Mouse (Mus musculus) testis, postnatal 14 days (tissue): ENCODE measurements around the gene Ppargc1a.

ENCODE experiments used
- DNase-seq: peaks from one replicate; pipeline ENCODE4 v3.0.0; 2021; ENCODE audit warnings: low spot score

The Ppargc1a gene

DNA sequence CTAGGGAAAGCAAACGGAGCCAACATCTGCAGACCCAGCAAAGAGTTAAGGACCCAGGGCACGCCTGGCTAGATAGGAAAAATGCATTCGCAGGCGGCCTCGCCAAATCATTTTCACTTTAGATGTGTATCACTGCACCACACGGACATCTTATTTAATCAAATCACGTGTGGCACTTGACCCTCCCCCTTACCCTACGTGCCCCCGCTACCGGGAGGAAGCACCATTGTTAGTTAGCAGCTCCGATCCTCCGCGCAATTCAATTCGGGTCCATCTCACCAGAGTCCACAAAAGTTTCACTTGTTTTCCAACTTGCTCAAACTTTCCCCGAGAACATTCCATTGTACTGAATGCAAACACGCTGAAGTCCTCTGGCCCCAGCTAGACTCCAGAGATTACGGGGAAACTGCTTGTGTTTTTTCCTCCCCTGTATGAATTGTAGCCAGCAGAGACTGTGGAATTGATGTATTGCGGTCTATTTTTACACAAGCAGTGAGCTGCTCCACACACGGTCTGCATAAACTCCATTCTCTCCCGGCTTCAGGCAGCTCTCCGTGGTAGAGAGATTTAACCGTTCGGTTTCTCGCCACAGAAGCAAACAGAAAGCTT lies 14.9 kb downstream of the Ppargc1a start:
- DNase-seq = peak; percentile 36

DNA sequence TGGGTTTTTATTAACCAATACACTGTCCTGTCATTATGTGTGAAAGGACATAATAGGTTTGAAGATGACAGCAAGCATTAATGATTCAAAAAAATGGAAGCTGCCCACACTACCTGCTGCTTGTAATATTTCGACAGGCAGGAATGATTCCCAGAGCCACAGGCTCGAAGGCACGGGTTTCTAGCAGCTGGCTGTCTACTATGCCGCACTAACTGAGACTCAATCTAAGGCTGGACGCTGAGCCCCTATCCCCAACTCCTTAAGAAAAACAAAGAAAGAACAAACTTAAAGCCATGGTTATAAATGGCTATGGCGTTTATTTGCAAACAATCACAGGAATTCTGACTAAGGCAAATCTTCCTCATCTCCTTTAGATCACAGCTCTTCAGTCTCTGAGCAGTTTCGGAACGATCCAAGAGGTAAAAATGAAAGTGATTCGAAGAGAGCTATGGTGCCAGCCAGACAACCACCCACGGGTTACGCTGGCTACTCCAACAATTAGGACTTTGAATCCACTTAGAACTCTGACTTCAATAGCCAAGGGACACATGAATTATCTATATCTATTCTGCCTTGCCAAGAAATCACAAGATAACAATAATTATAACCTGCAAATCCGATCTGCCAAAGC lies 15.6 kb downstream of the Ppargc1a start:
- no peak for DNase-seq

DNA sequence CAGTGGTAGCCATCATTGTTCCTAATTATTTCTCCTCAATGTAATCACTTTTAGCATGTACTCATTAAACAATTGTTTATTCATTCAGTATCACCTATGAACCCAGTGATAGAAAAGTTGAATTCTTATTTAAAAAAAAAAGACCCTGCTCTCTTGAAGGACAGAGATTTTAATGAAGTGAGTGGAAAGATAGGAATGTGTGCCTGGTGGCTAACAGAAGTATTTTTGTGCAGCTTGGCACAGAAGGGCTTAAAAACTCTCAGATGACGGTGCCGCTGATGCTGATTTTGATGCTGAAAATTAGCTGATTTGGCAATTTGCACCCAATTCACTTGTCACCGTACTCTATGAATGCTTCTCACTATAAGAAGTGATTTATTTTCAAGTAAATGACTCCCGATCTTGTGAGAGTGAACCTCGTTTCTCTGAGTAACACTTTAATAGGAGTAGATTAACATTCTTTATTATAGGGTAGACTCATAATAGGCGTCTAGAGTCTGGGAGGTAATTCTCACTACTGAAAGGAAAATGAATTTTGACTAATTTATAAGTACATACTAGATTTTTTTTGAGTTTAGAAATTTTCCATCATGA lies 20.0 kb downstream of the Ppargc1a start:
- DNase-seq = no peak

DNA sequence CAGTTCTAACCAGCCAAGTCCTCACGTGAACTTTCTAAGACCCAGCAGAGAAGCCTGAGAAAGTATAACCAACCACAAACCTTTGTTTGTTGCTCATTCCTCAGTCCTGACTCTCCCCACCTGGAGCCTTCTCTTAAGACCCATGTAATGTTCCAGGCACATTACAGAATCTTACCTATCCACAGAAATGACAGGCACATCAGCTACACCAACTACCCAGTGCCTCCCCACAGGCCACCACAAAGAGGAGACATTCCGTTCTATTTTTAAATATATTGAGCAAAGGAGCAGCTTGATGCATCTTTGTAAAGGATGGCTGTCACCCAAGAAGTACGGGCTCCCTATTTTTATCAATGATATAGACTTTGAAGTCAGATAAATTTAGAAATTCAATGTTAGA lies 20.7 kb downstream of the Ppargc1a start:
- no peak for DNase-seq

DNA sequence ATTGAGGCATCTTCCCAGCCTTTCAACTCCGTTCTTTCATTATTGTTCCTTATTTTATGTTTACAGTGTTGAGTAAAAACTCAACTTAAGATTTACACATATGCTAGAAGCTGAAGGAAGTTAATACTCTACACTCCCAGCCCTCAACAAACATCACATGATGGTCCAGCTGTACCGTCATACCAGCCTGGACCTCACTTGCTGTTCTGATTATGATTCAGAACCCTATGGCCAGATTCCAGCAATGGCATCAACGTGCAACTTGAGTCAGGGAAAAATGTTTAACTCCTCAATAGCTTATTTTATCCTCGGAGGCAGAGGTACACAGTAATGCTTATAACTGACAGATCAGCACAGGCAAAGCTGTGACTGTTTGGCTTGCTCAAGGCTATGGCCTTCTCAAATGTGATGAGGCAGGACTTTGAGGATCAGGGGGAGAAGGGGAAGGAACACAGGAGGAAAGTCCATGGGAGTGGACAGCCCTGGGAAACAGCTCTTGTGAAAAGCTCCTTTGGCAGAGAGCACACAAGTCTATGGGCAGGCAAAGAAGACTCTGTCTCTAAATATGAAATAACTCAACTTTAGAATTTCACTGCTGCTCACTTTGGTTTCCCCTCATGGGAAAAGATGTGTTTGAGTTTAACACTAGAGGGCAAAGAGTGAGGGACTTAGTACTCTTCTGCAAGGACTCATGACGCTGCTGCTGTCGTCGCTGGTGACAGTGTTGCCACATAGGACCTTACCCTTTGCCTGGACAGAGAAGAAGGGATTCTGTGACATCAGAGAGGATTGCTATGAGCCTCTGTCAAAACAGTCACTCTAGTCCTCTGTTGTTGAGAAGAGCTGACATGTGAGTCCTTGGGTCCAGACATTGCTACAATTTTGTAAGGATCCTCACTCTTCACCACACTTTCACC lies 22.1 kb downstream of the Ppargc1a start:
- DNase-seq = no peak

DNA sequence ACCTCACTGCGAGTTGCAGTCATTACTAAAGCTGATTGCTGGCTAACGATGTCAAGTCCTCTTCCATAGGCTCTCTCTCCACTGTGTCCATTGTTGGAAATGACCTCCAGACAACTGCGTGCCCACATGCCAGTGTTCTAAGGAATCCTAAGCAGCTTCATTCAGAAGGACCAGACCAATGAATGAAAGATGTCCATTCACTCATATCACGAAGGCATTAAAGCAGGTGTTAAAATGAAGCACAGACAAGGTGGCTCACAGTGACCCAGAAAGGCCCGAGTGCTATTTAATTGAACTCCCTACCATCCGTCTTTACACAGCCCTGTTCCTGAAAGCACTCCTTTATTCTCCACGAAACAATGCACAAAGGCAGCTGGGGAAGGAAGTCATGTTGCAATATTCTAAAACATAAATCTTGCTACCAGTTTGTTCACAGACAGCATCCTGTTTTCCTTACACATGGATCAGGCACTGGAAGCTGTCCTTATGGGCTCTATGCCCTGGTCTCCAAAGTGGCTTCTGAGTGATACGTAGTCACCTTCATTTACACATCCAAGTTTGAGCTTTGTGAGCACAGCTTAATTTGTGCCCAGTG lies 23.3 kb downstream of the Ppargc1a start:
- no peak for DNase-seq

DNA sequence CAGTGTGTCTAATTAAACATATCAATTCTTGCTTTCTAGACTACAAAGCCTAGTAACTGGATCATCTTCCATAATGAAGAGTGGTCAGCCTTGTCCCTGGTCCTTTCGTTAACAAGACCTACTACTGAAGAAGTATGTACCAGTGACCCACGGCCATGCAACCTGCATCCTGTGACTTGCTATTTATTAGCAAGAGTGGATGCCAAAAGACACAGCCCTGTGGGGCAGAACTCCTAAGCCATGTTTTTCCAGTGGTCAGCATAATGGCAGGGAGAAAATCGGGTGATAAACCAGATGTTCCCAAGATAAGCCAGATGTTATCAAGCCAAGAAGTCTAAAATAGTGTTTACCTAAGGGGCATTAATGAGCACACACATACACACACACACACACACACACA lies 26.0 kb downstream of the Ppargc1a start:
- no peak for DNase-seq

DNA sequence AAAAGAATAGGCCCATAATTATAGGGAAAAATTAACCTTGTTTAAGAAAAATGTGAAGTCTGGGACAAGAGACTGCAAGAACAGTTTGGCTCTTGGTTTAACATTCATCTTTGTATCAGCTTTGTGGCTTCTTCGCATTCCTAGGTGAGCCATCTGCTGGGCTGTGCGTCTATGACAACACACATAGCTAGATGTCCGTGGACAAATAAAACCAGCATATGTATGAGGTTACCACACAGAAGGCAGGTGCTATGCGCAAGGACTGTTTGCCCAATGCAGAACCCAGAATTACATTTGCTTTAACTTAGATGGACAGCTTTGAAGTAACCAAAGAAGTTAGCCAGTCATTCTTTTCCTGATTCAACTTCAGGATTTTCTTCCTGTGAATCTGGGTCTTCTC lies 26.7 kb downstream of the Ppargc1a start:
- no peak for DNase-seq

DNA sequence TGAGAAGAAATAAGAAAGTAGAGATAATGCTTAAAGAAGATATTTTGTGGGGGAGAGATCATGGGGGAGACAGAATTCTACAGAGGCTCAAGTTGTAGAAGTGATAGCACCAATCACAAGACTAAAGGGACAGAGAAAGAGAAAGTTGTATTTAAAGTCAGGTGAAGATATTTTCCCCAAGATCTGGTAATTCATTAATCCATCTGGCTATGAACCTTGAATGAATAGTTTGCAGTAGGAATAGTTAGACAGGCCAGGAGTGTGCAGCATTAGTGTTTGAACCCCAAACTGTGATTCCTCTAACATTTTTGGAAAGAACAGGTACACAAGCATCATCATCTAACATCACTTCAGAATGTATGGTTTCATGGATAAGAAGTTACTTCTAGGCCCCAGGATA lies 28.0 kb downstream of the Ppargc1a start:
- DNase-seq = no peak

DNA sequence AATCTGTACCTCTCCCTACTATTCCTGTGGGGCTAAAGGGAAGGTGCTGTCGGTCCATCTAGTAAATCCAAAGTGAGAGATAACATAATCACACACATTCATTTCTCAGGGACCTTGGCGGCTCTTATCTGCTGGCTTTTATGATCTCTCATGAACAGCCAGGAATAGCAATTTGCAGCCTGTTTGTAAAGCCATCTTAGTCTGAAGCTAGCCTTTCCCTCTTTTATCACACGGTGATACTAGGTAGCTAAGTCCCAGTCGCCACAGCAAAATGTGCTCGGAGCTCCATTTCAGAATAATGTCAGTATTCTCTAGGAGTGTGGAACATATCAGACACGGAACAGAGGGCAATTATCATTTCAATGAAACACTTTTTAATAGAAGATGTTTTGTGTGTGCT lies 29.2 kb downstream of the Ppargc1a start:
- DNase-seq = no peak

DNA sequence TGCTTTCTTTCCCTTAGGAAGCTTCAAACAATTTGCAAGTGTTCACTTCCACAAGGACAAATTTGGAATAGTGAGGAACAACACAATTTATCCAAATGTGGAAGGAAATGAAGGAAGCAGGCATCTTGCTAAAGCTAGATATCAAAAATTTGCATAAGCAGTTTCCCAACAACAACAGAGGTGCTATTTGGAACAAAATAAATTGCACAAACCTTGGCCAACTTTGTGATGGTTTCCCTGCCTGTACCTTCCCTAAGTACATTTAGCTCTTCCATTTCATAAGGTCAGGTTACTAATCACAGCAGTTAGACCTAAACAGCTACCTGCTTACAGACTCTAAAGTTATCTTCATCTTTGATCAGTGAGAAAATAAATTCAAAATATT lies 29.9 kb downstream of the Ppargc1a start:
- DNase-seq = no peak

DNA sequence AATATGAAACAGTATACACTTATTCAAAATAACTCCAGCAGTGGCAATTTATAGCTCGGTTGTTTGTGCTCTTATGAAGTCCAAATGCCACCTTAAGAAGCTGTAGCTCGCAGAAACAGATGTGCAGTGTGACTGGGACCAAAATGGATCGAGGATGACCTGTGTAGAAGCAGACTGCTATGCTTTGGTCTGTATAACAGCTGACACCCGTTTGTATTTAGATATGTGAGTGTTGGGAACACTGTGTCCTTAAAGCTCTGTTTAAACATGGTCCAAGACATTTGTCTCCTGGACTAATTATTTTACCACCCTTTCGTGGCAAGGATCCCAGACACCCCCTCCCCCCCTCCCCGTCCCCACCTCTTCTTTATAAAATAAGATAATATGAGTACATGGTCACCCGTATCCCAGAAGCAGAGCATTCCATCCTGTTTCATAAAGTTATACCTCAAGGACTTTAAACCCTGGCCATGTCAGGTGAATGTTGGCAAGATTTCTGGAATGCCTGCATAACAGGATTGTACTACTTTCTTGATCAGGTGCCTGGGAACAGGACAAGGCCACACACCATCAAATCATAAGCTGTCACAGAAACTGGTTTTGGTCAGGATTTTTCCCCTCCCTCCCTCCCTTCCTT lies 30.4 kb downstream of the Ppargc1a start:
- no peak for DNase-seq

DNA sequence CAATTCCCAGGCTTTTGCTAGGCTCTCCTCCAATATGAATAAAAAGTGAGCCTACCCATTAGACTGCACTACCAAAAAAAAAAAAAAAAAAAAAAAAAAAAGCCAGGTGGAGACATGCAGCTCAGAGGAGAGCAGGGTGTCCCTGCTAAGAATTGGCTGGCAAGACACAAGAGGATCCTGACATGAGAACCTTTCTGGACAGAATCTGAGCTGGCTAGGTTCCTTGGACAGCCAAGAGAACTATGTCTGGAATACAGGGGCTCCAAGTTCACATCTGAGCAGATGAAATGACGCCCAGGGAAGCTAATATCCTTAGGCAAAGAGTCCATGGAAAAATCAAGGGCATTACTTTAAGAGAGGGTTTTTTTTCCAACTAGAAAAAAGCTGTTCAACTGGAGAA lies 33.1 kb downstream of the Ppargc1a start:
- peak; percentile 9 for DNase-seq

DNA sequence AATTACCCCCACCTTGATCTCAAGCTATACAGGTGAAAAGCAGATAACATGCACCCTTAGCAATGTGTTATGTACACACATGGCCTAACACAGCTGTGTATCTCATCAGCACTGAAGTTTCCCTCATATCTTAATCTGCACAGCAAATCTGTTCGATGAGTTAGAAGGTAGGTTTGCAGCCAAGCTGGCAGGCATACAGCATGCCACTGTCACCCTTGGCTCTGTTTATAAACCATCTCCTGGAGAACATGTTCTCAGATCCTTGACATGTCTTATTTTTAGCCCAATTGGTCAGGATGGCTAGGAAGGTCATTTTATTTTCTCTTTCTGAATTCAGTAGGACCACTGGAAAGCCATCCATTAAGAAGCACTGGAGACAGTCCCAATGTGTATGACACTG lies 36.2 kb downstream of the Ppargc1a start:
- DNase-seq = no peak

DNA sequence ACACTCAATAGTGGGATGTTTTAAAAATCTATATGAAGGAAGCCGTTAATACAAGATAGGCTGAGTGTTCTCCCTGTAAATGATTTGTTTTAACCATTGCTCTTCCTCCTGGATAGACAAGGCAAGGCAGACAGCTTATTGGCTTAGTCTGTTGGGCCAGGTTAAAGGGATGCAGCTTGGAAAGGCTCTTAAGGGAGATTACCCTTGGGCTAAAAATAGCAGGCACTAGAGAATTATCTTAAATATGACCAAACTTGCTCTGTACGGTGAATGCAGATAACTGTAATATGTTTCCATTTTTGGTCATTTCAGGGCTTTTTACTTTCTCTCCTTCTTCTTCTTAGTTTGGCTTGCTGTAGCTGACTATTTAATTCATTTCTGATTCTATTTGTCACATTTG lies 38.1 kb downstream of the Ppargc1a start:
- no peak for DNase-seq

DNA sequence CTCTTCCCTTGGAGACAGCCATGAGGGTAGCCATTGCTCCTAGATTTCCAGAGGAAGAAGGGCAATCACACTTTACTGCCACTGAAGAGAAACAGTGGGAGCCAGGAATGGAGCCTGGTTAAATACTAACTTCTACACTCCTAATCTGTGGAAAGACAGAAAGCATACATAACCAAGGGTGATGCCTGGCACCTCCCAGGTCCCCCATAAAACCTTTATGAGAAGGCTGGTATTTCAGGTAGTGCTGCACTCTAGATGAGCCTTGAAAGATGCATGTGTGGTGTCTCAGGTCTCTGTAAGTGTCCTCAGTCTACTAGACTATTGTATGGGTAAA lies 39.4 kb downstream of the Ppargc1a start:
- DNase-seq = no peak

DNA sequence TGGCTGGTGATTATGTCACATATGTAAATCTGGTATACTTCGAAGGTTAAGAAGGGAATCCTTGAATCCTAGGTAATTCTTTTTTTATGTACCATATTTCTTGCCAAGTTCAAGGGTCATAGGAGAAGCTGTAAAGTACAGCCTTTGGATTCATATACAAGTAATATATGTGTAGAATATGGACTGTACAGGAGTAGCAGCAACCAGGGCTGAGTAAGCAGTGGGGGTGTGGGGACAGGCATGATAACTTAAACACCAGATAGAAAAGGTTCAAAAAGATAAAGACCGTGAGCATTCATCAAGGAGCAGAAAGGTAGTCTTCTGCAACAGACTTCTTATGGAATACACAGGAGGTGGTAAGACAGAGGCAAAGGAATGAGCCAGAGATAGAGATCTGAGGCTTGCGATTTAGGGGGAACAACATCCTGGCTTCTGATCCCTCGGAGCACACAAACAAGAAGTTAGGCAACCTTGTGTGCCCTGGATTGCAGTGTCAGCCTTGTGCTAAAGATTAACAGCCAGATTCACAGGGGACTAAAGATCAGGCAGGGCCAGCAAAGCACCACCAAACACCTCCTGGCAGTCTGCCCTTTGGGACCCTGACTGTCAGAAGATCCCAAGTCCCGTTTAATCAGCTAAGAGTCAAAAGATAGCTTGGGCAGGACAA lies 39.9 kb downstream of the Ppargc1a start:
- DNase-seq = no peak

DNA sequence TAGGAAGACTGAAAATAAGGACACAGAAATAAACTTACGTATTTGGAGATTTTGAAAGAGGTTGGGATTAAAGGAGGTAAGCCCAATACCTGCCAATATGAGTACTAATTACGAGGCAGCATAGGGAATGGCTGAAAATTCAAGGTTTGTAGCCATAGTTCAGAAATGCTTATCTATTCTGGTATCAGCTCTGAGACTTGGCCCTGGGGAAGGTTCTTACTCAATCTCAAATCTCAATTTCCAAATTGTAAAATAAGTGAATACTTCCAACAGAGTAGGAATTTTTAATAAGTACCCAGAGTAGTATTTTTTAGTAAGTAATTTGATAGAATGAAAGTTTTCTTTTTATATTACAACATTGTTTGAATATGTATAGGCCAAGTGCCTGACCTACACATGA lies 41.7 kb downstream of the Ppargc1a start:
- DNase-seq = no peak

DNA sequence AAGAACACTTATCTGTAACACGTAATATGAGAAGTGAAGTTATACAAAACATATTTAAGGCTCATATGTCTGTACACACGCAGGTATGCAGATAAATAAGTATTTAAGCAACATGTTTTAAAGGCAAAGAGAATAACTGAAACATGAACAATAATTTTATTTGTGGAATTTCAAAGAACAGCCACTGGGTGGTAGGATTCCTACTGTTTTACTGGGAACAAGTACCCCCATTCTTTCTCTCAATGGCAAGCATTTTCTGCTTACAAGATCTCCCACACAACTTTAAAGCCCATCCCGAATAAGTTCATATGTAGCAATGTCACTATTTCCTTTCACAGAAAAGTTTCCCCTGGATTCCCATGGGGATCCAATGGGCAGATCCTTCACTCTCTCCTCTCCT lies 46.7 kb downstream of the Ppargc1a start:
- no peak for DNase-seq

DNA sequence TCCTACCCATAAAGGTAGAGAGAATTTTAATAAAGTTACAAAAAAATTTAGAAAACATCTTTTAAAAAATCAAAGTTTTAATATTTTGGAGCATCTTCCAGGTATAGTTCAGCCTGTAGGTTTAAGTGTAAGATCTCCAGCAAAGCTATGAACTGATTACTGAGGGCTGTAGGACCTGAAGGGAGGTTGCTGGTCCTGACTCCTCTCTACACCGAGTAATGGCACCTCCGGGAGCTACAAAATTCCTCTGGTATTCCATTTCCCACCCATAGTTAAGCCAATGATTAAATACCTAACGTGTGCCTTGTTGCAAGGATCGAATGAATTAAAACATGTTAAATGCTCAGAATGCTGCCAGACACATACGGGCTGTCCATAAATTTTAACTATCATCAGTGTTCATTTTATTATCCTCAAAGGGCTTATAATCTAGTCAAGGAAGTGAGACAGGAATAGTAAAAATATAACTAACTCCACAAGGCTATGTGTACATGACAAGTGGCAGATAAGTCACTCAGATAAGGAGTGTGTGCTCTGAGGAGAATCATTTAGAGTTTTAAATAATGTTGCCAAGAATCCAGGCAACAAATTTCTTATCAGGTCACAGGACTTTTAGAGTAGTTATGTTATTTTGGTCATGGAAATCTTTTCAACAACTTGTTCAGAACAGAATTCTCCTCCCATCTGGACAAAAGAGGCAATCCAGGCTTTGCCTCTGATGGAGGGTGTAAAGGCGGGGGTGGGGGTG lies 49.9 kb downstream of the Ppargc1a start:
- DNase-seq = no peak

DNA sequence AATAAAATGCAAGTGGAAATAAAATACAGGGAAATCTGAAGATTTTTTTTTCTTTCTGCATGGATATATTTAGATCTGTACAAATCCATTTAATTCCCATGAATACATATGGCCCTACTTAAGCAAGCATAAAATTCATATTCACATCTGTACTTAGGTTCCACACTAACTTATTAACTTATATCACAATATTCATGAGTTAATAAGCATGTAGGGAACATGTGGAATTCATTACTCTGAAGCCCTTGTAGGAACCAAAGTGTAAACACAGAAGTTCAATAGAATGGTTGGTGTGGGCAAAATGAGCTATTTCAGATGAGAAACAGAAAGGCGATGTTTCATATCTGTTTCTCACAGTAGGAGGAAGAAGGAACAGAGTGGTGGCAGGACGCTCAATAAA lies 62.9 kb downstream of the Ppargc1a start:
- no peak for DNase-seq
